Mouse (Mus musculus): Measurements from ENCODE around the gene Gm47791.

Gm47791 gene

GRCm38 (mm10) chr1:82795702-82796443, 24.8 kb upstream of the Gm47791 start:
- DNase-seq (ENCODE audit: low read depth, low spot score) = no peak
- no peaks in the 10 kb centered on the region for H3K27me3 ChIP-seq (ENCODE audit: control insufficient read depth, insufficient read depth, low read length, poor library complexity, severe bottlenecking)
- H3K36me3 ChIP-seq (ENCODE audit: control insufficient read depth, insufficient read depth, low read length, poor library complexity, severe bottlenecking) = no peaks in the 10 kb centered on the region

- H3K27me3 ChIP-seq (ENCODE audit: control insufficient read depth, insufficient read depth, low read length, poor library complexity, severe bottlenecking) = no peaks in the 10 kb centered on the region
- no peaks in the 10 kb centered on the region for H3K36me3 ChIP-seq (ENCODE audit: control insufficient read depth, insufficient read depth, low read length, poor library complexity, severe bottlenecking)
- no peak for DNase-seq (ENCODE audit: low read depth, low spot score)
Measured at GRCm38 (mm10) chr1:82795211-82795610, 24.2 kb upstream of the Gm47791 start.

GRCm38 (mm10) chr1:82793986-82794385, 22.9 kb upstream of the Gm47791 start:
- Histone ChIP-seq H3K36me3 (ENCODE audit: control insufficient read depth, insufficient read depth, low read length, poor library complexity, severe bottlenecking) (no peaks in the 10 kb centered on the region), H3K27me3 (ENCODE audit: control insufficient read depth, insufficient read depth, low read length, poor library complexity, severe bottlenecking) (no peaks in the 10 kb centered on the region)
- DNase-seq (ENCODE audit: low read depth, low spot score) = no peak

GRCm38 (mm10) chr1:82793110-82793509, 22.1 kb upstream of the Gm47791 start:
- no peak for DNase-seq (ENCODE audit: low read depth, low spot score)
- no peaks in the 10 kb centered on the region for H3K27me3 ChIP-seq (ENCODE audit: control insufficient read depth, insufficient read depth, low read length, poor library complexity, severe bottlenecking)
- H3K36me3 ChIP-seq (ENCODE audit: control insufficient read depth, insufficient read depth, low read length, poor library complexity, severe bottlenecking) = no peaks in the 10 kb centered on the region

- Histone ChIP-seq H3K27me3 (ENCODE audit: control insufficient read depth, insufficient read depth, low read length, poor library complexity, severe bottlenecking) (no peaks in the 10 kb centered on the region), H3K36me3 (ENCODE audit: control insufficient read depth, insufficient read depth, low read length, poor library complexity, severe bottlenecking) (no peaks in the 10 kb centered on the region)
- DNase-seq (ENCODE audit: low read depth, low spot score) = no peak
Measured at GRCm38 (mm10) chr1:82792238-82792637, 21.2 kb upstream of the Gm47791 start.

GRCm38 (mm10) chr1:82791105-82791504, 20.1 kb upstream of the Gm47791 start:
- Histone ChIP-seq H3K27me3 (ENCODE audit: control insufficient read depth, insufficient read depth, low read length, poor library complexity, severe bottlenecking) (no peaks in the 10 kb centered on the region), H3K36me3 (ENCODE audit: control insufficient read depth, insufficient read depth, low read length, poor library complexity, severe bottlenecking) (no peaks in the 10 kb centered on the region)
- DNase-seq (ENCODE audit: low read depth, low spot score) = no peak

- no peaks in the 10 kb centered on the region for H3K36me3 ChIP-seq (ENCODE audit: control insufficient read depth, insufficient read depth, low read length, poor library complexity, severe bottlenecking)
- no peaks in the 10 kb centered on the region for H3K27me3 ChIP-seq (ENCODE audit: control insufficient read depth, insufficient read depth, low read length, poor library complexity, severe bottlenecking)
- no peak for DNase-seq (ENCODE audit: low read depth, low spot score)
Measured at GRCm38 (mm10) chr1:82788070-82788469, 17.0 kb upstream of the Gm47791 start.

- H3K36me3 ChIP-seq (ENCODE audit: control insufficient read depth, insufficient read depth, low read length, poor library complexity, severe bottlenecking) = no peaks in the 10 kb centered on the region
- no peaks in the 10 kb centered on the region for H3K27me3 ChIP-seq (ENCODE audit: control insufficient read depth, insufficient read depth, low read length, poor library complexity, severe bottlenecking)
- DNase-seq (ENCODE audit: low read depth, low spot score) = peak; percentile 52
Measured at GRCm38 (mm10) chr1:82787414-82787813, 16.4 kb upstream of the Gm47791 start.

GRCm38 (mm10) chr1:82785546-82785945, 14.5 kb upstream of the Gm47791 start:
- Histone ChIP-seq H3K27me3 (ENCODE audit: control insufficient read depth, insufficient read depth, low read length, poor library complexity, severe bottlenecking) (no peaks in the 10 kb centered on the region), H3K36me3 (ENCODE audit: control insufficient read depth, insufficient read depth, low read length, poor library complexity, severe bottlenecking) (no peaks in the 10 kb centered on the region)

GRCm38 (mm10) chr1:82783559-82783958, 12.5 kb upstream of the Gm47791 start:
- no peak for DNase-seq (ENCODE audit: low read depth, low spot score)
- Histone ChIP-seq H3K36me3 (ENCODE audit: control insufficient read depth, insufficient read depth, low read length, poor library complexity, severe bottlenecking) (no peaks in the 10 kb centered on the region), H3K27me3 (ENCODE audit: control insufficient read depth, insufficient read depth, low read length, poor library complexity, severe bottlenecking) (no peaks in the 10 kb centered on the region)

More at GRCm38 (mm10) chr1:82785546-82785945, 14.5 kb upstream of the Gm47791 start:
- DNase-seq (ENCODE audit: low read depth, low spot score) = no peak

GRCm38 (mm10) chr1:82779388-82779966, 8.4 kb upstream of the Gm47791 start:
- Histone ChIP-seq H3K27me3 (ENCODE audit: control insufficient read depth, insufficient read depth, low read length, poor library complexity, severe bottlenecking) (no peaks in the 10 kb centered on the region), H3K36me3 (ENCODE audit: control insufficient read depth, insufficient read depth, low read length, poor library complexity, severe bottlenecking) (no peaks in the 10 kb centered on the region)
- DNase-seq (ENCODE audit: low read depth, low spot score) = no peak

GRCm38 (mm10) chr1:82775293-82775692, 4.2 kb upstream of the Gm47791 start:
- DNase-seq (ENCODE audit: low read depth, low spot score) = no peak
- Histone ChIP-seq H3K36me3 (ENCODE audit: control insufficient read depth, insufficient read depth, low read length, poor library complexity, severe bottlenecking) (no peaks in the 10 kb centered on the region), H3K27me3 (ENCODE audit: control insufficient read depth, insufficient read depth, low read length, poor library complexity, severe bottlenecking) (no peaks in the 10 kb centered on the region)

GRCm38 (mm10) chr1:82773208-82773607, 2.2 kb upstream of the Gm47791 start:
- H3K27me3 ChIP-seq (ENCODE audit: control insufficient read depth, insufficient read depth, low read length, poor library complexity, severe bottlenecking) = no peaks in the 10 kb centered on the region
- DNase-seq (ENCODE audit: low read depth, low spot score) = no peak
- no peaks in the 10 kb centered on the region for H3K36me3 ChIP-seq (ENCODE audit: control insufficient read depth, insufficient read depth, low read length, poor library complexity, severe bottlenecking)

- no peak for DNase-seq (ENCODE audit: low read depth, low spot score)
- no peaks in the 10 kb centered on the region for H3K36me3 ChIP-seq (ENCODE audit: control insufficient read depth, insufficient read depth, low read length, poor library complexity, severe bottlenecking)
- no peaks in the 10 kb centered on the region for H3K27me3 ChIP-seq (ENCODE audit: control insufficient read depth, insufficient read depth, low read length, poor library complexity, severe bottlenecking)
Measured at GRCm38 (mm10) chr1:82772428-82772827, 1.4 kb upstream of the Gm47791 start.

- H3K27me3 ChIP-seq (ENCODE audit: control insufficient read depth, insufficient read depth, low read length, poor library complexity, severe bottlenecking) = no peaks in the 10 kb centered on the region
- DNase-seq (ENCODE audit: low read depth, low spot score) = no peak
- no peaks in the 10 kb centered on the region for H3K36me3 ChIP-seq (ENCODE audit: control insufficient read depth, insufficient read depth, low read length, poor library complexity, severe bottlenecking)
Measured at GRCm38 (mm10) chr1:82768269-82768668, 2.8 kb downstream of the Gm47791 start, which contains the start of gene Tm4sf20. Gene Tm4sf20, minus strand, starts transcription at chr1:82768461.
